Mouse (Mus musculus): ENCODE results near the gene B230307C23Rik. TPM values are rescaled to one million over a fixed set of nuclear protein-coding genes. Genes with fewer than 3 reads are reported as not detected.

Gene B230307C23Rik
- total and polyA plus RNA-seq, 3 experiments = 48.7 to 53.3 (median 50.8) TPM

- Histone ChIP-seq H3K36me3 (replicated peaks in 1 of 2; ENCODE audit: control insufficient read depth in 1 of 2, insufficient read depth in 1 of 2, low read length in 1 of 2) (peaks cover 12 to 27% of the 10 kb centered on the region in 2 experiments), H3K79me2 (replicated peaks; ENCODE audit: control insufficient read depth, extremely low read depth, insufficient read depth, poor library complexity, severe bottlenecking) (peaks cover 17% of the 10 kb centered on the region), H3K9ac (ENCODE audit: insufficient read depth, low read depth) (peak overlapping the region; percentile 84), H3K4me2 (ENCODE audit: insufficient read depth, low read depth, poor library complexity, severe bottlenecking) (peak overlapping the region; percentile 41), H3K4me1 (ENCODE audit: control insufficient read depth in 1 of 2, insufficient read depth in 2 of 2) (peaks cover 6 to 54% of the 10 kb centered on the region in 2 experiments), H3K4me3 (replicated peaks in 1 of 3; ENCODE audit: low read depth in 2 of 3, low read length in 2 of 3, poor library complexity in 1 of 3) (peak overlapping the region; percentile 68 to 83 (median 77)), H3K27me3 (replicated peaks) (no peaks in the 10 kb centered on the region), H3K27ac (ENCODE audit: insufficient read depth, low read depth) (peak overlapping the region; percentile 91), H3K9me3 (replicated peaks; ENCODE audit: low read length) (no peaks in the 10 kb centered on the region)
- DNase-seq (ENCODE audit: extremely low read depth) = peak; percentile 54
- dilution Hi-C loops (cut with MboI; ENCODE audit: extremely low pct_ligation_motif_present, extremely low pct_unique_long_range_greater_than_20kb, low sequenced_read_pairs) (no loop called here), in situ Hi-C loops (cut with MboI; ENCODE audit: low pct_ligation_motif_present, low pct_unique_long_range_greater_than_20kb, low sequenced_read_pairs) (no loop called here)
- TF ChIP-seq ZKSCAN1 (IDR thresholded peaks at IDR 0.05; ENCODE audit: borderline replicate concordance, low read depth, low read length) (no peak), CTCF (conservative IDR thresholded peaks at IDR 0.05 in 1 of 2, IDR thresholded peaks at IDR 0.05 in 1 of 2; ENCODE audit: low read depth in 2 of 2, low read length in 2 of 2) (no peak), ZNF384 (IDR thresholded peaks at IDR 0.05; ENCODE audit: low read depth, low read length) (no peak), GABPA (IDR thresholded peaks at IDR 0.05; ENCODE audit: insufficient replicate concordance, low read depth, low read length) (no peak), HCFC1 (IDR thresholded peaks at IDR 0.05; ENCODE audit: low read depth, low read length) (no peak), USF1 (IDR thresholded peaks at IDR 0.05; ENCODE audit: low read depth, low read length) (no peak), POLR2A (IDR thresholded peaks at IDR 0.05; ENCODE audit: low read depth, low read length) (no peak), NRF1 (IDR thresholded peaks at IDR 0.05; ENCODE audit: low read depth, low read length) (no peak), MEF2A (IDR thresholded peaks at IDR 0.05; ENCODE audit: borderline replicate concordance, low read depth, low read length) (0 out of 2 replicates have a peak, but pooled peaks have one; percentile 22), SMC3 (IDR thresholded peaks at IDR 0.05; ENCODE audit: low read depth, low read length) (0 out of 2 replicates have a peak, but pooled peaks have one; percentile 13), TCF12 (IDR thresholded peaks at IDR 0.05; ENCODE audit: low read depth, low read length) (no peak), NELFE (IDR thresholded peaks at IDR 0.05; ENCODE audit: low read depth, low read length) (no peak; the same call in 1 of the 2 replicates), MXI1 (IDR thresholded peaks at IDR 0.05; ENCODE audit: low read depth, low read length) (peak; percentile 57), SIN3A (IDR thresholded peaks at IDR 0.05; ENCODE audit: low read length) (peak; percentile 85), RCOR1 (conservative IDR thresholded peaks at IDR 0.05; ENCODE audit: low read depth, low read length) (no peak), POLR2AphosphoS2 (IDR thresholded peaks at IDR 0.05; ENCODE audit: low read depth, low read length) (peak; percentile 54; the same call in 1 of the 2 replicates), IRF4 (IDR thresholded peaks at IDR 0.05; ENCODE audit: low read depth, low read length) (peak; percentile 32; the same call in 1 of the 2 replicates), CHD1 (IDR thresholded peaks at IDR 0.05; ENCODE audit: low read depth, low read length) (peak; percentile 96), BHLHE40 (IDR thresholded peaks at IDR 0.05; ENCODE audit: low read depth, low read length) (peak; percentile 61; the same call in 1 of the 2 replicates), MAX (IDR thresholded peaks at IDR 0.05; ENCODE audit: low read length) (peak; percentile 62), MYC (IDR thresholded peaks at IDR 0.05; ENCODE audit: low read depth, low read length) (0 out of 2 replicates have a peak, but pooled peaks have one; percentile 53), PAX5 (IDR thresholded peaks at IDR 0.05; ENCODE audit: low read length) (no peak), EP300 (IDR thresholded peaks at IDR 0.05; ENCODE audit: low read length) (peak; percentile 66), ZMIZ1 (IDR thresholded peaks at IDR 0.05; ENCODE audit: low read depth, low read length) (0 out of 2 replicates have a peak, but pooled peaks have one; percentile 47), TBP (conservative IDR thresholded peaks at IDR 0.05; ENCODE audit: low read depth, low read length) (no peak), MAZ (IDR thresholded peaks at IDR 0.05; ENCODE audit: low read depth, low read length) (no peak), ETS1 (conservative IDR thresholded peaks at IDR 0.05; ENCODE audit: low read depth, low read length) (peak; percentile 53), ELF1 (IDR thresholded peaks at IDR 0.05; ENCODE audit: low read depth, low read length) (no peak), JUND (conservative IDR thresholded peaks at IDR 0.05; ENCODE audit: low read depth, low read length) (no peak; the same call in 1 of the 2 replicates), JUN (IDR thresholded peaks at IDR 0.05; ENCODE audit: insufficient read depth, low read depth, low read length) (peak; percentile 24; the same call in 1 of the 2 replicates), MAFK (IDR thresholded peaks at IDR 0.05; ENCODE audit: insufficient replicate concordance, low read length) (no peak), CHD2 (IDR thresholded peaks at IDR 0.05; ENCODE audit: low read length) (no peak), UBTF (IDR thresholded peaks at IDR 0.05; ENCODE audit: low read depth, low read length) (0 out of 2 replicates have a peak, but pooled peaks have one; percentile 46), USF2 (conservative IDR thresholded peaks at IDR 0.05; ENCODE audit: low read depth, low read length) (no peak), RAD21 (IDR thresholded peaks at IDR 0.05; ENCODE audit: low read depth, low read length) (no peak), E2F4 (IDR thresholded peaks at IDR 0.05; ENCODE audit: insufficient replicate concordance, low read depth, low read length) (no peak), ZC3H11A (IDR thresholded peaks at IDR 0.05; ENCODE audit: low read depth, low read length) (no peak), KAT2A (IDR thresholded peaks at IDR 0.05; ENCODE audit: insufficient replicate concordance, low read length) (no peak)
These were observed 35.5 kb upstream of the B230307C23Rik start for GRCm38 (mm10) chr16:97961381-97962150.
